Mouse (Mus musculus) MEL (cell line): ENCODE results near the gene Fer1l4. TPM values are rescaled to one million over a fixed set of nuclear protein-coding genes. Genes with fewer than 3 reads are reported as not detected.

Experiments
- DNase-seq: peaks from one replicate; pipeline ENCODE4 v3.0.0; 2011; ENCODE audit warnings: low read depth, low spot score
- H3K27ac ChIP-seq: 2 replicates; pipeline ENCODE4 v1.5.1; 2012; ENCODE audit warnings: low read depth, mild to moderate bottlenecking, control low read depth, low read length, moderate library complexity; ENCODE audit not compliant: control insufficient read depth
- H3K27me3 ChIP-seq, 2 experiments: fragments of 150-350 bp in 1 of 2; sonication (generic) in 1 of 2; 2 replicates each; pipeline ENCODE4 v1.6.1; 2012; ENCODE audit warnings: low read length in 2 of 2, mild to moderate bottlenecking in 2 of 2, improper control_type of control experiment in 1 of 2, moderate library complexity in 1 of 2; ENCODE audit not compliant: insufficient read depth in 2 of 2, control insufficient read depth in 1 of 2
- H3K36me3 ChIP-seq, 2 experiments: 2 replicates each; pipeline ENCODE4 v1.6.1; 2012 to 2014; ENCODE audit warnings: low read length in 2 of 2, improper control_type of control experiment in 1 of 2, inconsistent platforms in 1 of 2, mild to moderate bottlenecking in 1 of 2; ENCODE audit not compliant: insufficient read depth in 2 of 2, control insufficient read depth in 1 of 2
- H3K4me1 ChIP-seq, 2 experiments: fragments of 150-350 bp in 1 of 2; sonication (generic) in 1 of 2; 2 replicates each; pipeline ENCODE4 v1.6.1; 2012; ENCODE audit warnings: low read length in 2 of 2, improper control_type of control experiment in 1 of 2, mild to moderate bottlenecking in 1 of 2; ENCODE audit not compliant: insufficient read depth in 2 of 2, control insufficient read depth in 1 of 2
- H3K4me3 ChIP-seq, 2 experiments: fragments of 150-350 bp in 1 of 2; sonication (generic) in 1 of 2; 2 replicates each; pipeline ENCODE4 v1.5.1; 2012; ENCODE audit warnings: low read depth in 2 of 2, low read length in 2 of 2, mild to moderate bottlenecking in 2 of 2, moderate library complexity in 2 of 2, control low read depth in 1 of 2, improper control_type of control experiment in 1 of 2; ENCODE audit not compliant: control insufficient read depth in 1 of 2, insufficient read depth in 1 of 2
- H3K79me2 ChIP-seq: 2 replicates; pipeline ENCODE4 v1.6.1; 2012; ENCODE audit warnings: mild to moderate bottlenecking, low read length, moderate library complexity; ENCODE audit not compliant: control insufficient read depth, poor library complexity, insufficient read depth
- H3K9ac ChIP-seq: 2 replicates; pipeline ENCODE4 v1.6.1; 2012; ENCODE audit warnings: low read depth, mild to moderate bottlenecking, control low read depth, low read length, moderate library complexity; ENCODE audit not compliant: control insufficient read depth, poor library complexity, severe bottlenecking
- H3K9me3 ChIP-seq: fragments of 150-350 bp; sonication (generic); replicated peaks from 2 replicates; pipeline ENCODE4 v1.6.1; 2012; ENCODE audit warnings: mild to moderate bottlenecking, low read length, improper control_type of control experiment, moderate library complexity; ENCODE audit not compliant: insufficient read depth
- CHD1 ChIP-seq: IDR thresholded peaks from 2 replicates; pipeline ENCODE4 v1.6.1; 2012; ENCODE audit warnings: low read depth, mild to moderate bottlenecking, inconsistent platforms, low read length, improper control_type of control experiment
- CTCF ChIP-seq, 3 experiments: IDR thresholded peaks in 2 of 3; conservative IDR thresholded peaks in 1 of 3; 2 replicates each; pipeline ENCODE4 v1.5.1; 2011 to 2012; ENCODE audit warnings: low read length in 3 of 3, low read depth in 2 of 3, mild to moderate bottlenecking in 2 of 3, improper control_type of control experiment in 1 of 3, inconsistent platforms in 1 of 3, mixed read lengths in 1 of 3, moderate library complexity in 1 of 3; ENCODE audit not compliant: control insufficient read depth in 1 of 3, insufficient read depth in 1 of 3, poor library complexity in 1 of 3, severe bottlenecking in 1 of 3
- E2F4 ChIP-seq: IDR thresholded peaks from 2 replicates; pipeline ENCODE4 v1.6.1; 2011; ENCODE audit warnings: low read depth, low read length, improper control_type of control experiment, borderline replicate concordance
- GATA1 ChIP-seq: IDR thresholded peaks from 2 replicates; pipeline ENCODE4 v1.6.1; 2011; ENCODE audit warnings: low read depth, low read length, improper control_type of control experiment
- HCFC1 ChIP-seq: IDR thresholded peaks from 2 replicates; pipeline ENCODE4 v1.6.1; 2012; ENCODE audit warnings: low read depth, mild to moderate bottlenecking, inconsistent platforms, low read length, improper control_type of control experiment, moderate library complexity
- JUND ChIP-seq: IDR thresholded peaks from 2 replicates; pipeline ENCODE4 v1.6.1; 2011; ENCODE audit warnings: low read depth, mild to moderate bottlenecking, improper control_type of control experiment, low read length
- KAT2A ChIP-seq: conservative IDR thresholded peaks from 2 replicates; pipeline ENCODE4 v1.6.1; 2012; ENCODE audit warnings: low read depth, low read length, improper control_type of control experiment, inconsistent platforms
- MAX ChIP-seq: IDR thresholded peaks from 2 replicates; pipeline ENCODE4 v1.6.1; 2011; ENCODE audit warnings: low read length, improper control_type of control experiment
- MAZ ChIP-seq: IDR thresholded peaks from 2 replicates; pipeline ENCODE4 v1.6.1; 2012; ENCODE audit warnings: low read depth, mild to moderate bottlenecking, inconsistent platforms, low read length, improper control_type of control experiment
- MYB ChIP-seq: IDR thresholded peaks from 2 replicates; pipeline ENCODE4 v1.6.1; 2011; ENCODE audit warnings: mild to moderate bottlenecking, low read depth, low read length, improper control_type of control experiment
- NELFE ChIP-seq: IDR thresholded peaks from 2 replicates; pipeline ENCODE4 v1.6.1; 2011; ENCODE audit warnings: low read depth, low read length, improper control_type of control experiment
- NRF1 ChIP-seq: IDR thresholded peaks from 2 replicates; pipeline ENCODE4 v1.6.1; 2014; ENCODE audit warnings: low read depth, mild to moderate bottlenecking, inconsistent platforms, low read length, improper control_type of control experiment, moderate library complexity; ENCODE audit not compliant: poor library complexity, insufficient read depth, severe bottlenecking
- POLR2A ChIP-seq, 2 experiments: IDR thresholded peaks; 2 replicates each; pipeline ENCODE4 v1.6.1; 2011 to 2012; ENCODE audit warnings: low read length in 2 of 2, mild to moderate bottlenecking in 2 of 2, control low read depth in 1 of 2, improper control_type of control experiment in 1 of 2, low read depth in 1 of 2, moderate library complexity in 1 of 2; ENCODE audit not compliant: control insufficient read depth in 1 of 2, insufficient read depth in 1 of 2, poor library complexity in 1 of 2
- POLR2AphosphoS2 ChIP-seq: IDR thresholded peaks from 2 replicates; pipeline ENCODE4 v1.6.1; 2011; ENCODE audit warnings: low read length, improper control_type of control experiment
- RAD21 ChIP-seq: IDR thresholded peaks from 2 replicates; pipeline ENCODE4 v1.6.1; 2011; ENCODE audit warnings: mild to moderate bottlenecking, low read depth, low read length, improper control_type of control experiment
- SIN3A ChIP-seq: IDR thresholded peaks from 2 replicates; pipeline ENCODE4 v1.6.1; 2012; ENCODE audit warnings: low read length, improper control_type of control experiment, inconsistent platforms
- SMC3 ChIP-seq: IDR thresholded peaks from 2 replicates; pipeline ENCODE4 v1.6.1; 2011; ENCODE audit warnings: low read depth, low read length, improper control_type of control experiment
- TAL1 ChIP-seq: IDR thresholded peaks from 2 replicates; pipeline ENCODE4 v1.6.1; 2012; ENCODE audit warnings: mild to moderate bottlenecking, inconsistent platforms, low read length, moderate library complexity, mixed read lengths
- TBP ChIP-seq: IDR thresholded peaks from 2 replicates; pipeline ENCODE4 v1.8.0; 2011; ENCODE audit warnings: low read depth, low read length, improper control_type of control experiment
- USF1 ChIP-seq: IDR thresholded peaks from 2 replicates; pipeline ENCODE4 v1.6.1; 2014; ENCODE audit warnings: low read depth, mild to moderate bottlenecking, inconsistent platforms, low read length, improper control_type of control experiment, moderate library complexity
- USF2 ChIP-seq, 2 experiments: IDR thresholded peaks; 2 replicates each; pipeline ENCODE4 v1.6.1; 2011 to 2012; ENCODE audit warnings: improper control_type of control experiment in 2 of 2, low read length in 2 of 2, borderline replicate concordance in 1 of 2, inconsistent platforms in 1 of 2, low read depth in 1 of 2, mild to moderate bottlenecking in 1 of 2; ENCODE audit not compliant: insufficient read depth in 1 of 2
- ZKSCAN1 ChIP-seq: IDR thresholded peaks from 2 replicates; pipeline ENCODE4 v1.6.1; 2012; ENCODE audit warnings: low read depth, mild to moderate bottlenecking, inconsistent platforms, low read length, improper control_type of control experiment, moderate library complexity
- polyA plus RNA-seq, 2 experiments: library from polyadenylated mRNA; stranded (reverse) in 1 of 2; unstranded in 1 of 2; fragments of >175 nt in 1 of 2; fragments of >200 nt in 1 of 2; gene quantifications; 2 replicates each; pipeline versions ENCODE4 v1.2.1 to v1.2.4; 2012; ENCODE audit warnings: low replicate concordance in 2 of 2, low read depth in 1 of 2; ENCODE audit not compliant: insufficient read length in 2 of 2, insufficient read depth in 1 of 2, missing spikeins in 1 of 2
- total RNA-seq: library from RNA; depleted of rRNA; stranded (reverse); fragments of 300-350 nt; gene quantifications from 2 replicates; pipeline ENCODE4 v1.2.3, GENCODE M21; 2012

The Fer1l4 gene
- total and polyA plus RNA-seq, 3 experiments = 0.04 to 0.07 TPM; not detected in 1

DNA sequence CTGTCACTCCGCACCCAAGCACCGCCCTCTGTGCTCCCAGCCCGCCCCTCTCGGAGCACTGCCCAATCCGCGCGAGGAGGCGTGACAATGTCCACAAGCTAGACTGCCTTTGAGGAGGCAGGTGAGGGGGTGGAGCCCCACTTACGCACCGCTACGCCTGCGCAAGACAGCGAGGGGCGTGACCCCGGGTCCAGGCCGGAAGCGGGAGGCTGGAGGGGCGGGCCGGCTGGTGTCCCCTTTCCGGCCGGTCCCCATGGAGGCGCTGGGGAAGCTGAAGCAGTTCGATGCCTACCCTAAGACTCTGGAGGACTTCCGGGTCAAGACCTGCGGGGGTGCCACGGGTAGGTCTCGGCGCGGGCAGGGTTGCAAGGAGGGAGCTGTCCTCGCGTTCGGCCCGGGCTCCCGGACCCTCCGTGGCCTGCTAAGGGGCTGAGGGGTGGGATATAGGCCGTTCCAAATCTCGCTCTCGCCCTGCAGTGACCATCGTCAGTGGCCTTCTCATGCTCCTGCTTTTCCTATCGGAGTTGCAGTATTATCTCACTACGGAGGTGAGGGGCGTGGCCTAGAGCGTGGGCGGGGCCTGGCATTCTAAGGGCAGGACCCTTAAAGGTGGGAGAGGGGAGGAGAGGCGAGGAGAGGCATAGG, 44.7 kb downstream of the Fer1l4 start, which contains the start of the genes 6430550D23Rik and Ergic3 (continued):
- no peak for TF ChIP-seq E2F4
- TF ChIP-seq MAZ = no peak
- TF ChIP-seq USF1 = peak; percentile 61
- peak; percentile 100; the same call in 1 of the 2 replicates for TF ChIP-seq NRF1
- no peak for TF ChIP-seq TAL1
- TF ChIP-seq GATA1 = no peak
- TF ChIP-seq MAX = peak; percentile 55; the same call in 1 of the 2 replicates
- no peak for TF ChIP-seq KAT2A
- no peak for TF ChIP-seq MYB
- no peak for TF ChIP-seq USF2 (IDR thresholded peaks at IDR 0.05; ENCODE audit: borderline replicate concordance in 1 of 2, insufficient read depth in 1 of 2, low read depth in 1 of 2, low read length in 2 of 2)
- no peak for TF ChIP-seq ZKSCAN1
- peak; percentile 72 to 77; a peak in 3 of 4 replicates for TF ChIP-seq POLR2A (IDR thresholded peaks at IDR 0.05; ENCODE audit: control insufficient read depth in 1 of 2, insufficient read depth in 1 of 2, low read depth in 1 of 2, low read length in 2 of 2, poor library complexity in 1 of 2)
- TF ChIP-seq, all 39 proteins: peak for 10

DNA sequence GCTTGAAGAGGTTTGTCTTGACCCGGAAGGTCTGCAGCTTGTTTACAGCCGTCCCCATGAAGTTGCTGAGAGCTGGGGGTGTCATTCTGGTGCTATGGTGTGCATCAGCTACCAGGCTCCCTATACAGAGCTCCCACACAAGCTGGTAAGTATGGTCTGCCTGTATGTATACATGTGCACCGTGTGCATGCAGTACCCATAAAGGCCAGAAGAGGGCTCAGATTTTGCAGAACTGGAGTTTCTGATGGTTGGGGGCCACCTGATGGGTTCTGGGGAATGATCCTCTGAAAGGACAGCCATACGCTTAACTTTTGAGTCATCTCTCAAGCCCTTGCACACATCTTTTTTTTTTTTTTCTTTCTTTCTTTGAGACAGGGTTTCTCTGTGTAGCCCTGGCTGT, 47.4 kb downstream of the Fer1l4 start:
- Histone ChIP-seq H3K9ac (no peak overlapping the region), H3K9me3 (no peaks in the 10 kb centered on the region), H3K4me1 (peaks cover 0 to 6% of the 10 kb centered on the region in 2 experiments; a peak in 1 of 4 replicates), H3K27ac (no peak overlapping the region), H3K4me3 (no peak overlapping the region), H3K36me3 (peaks cover 0 to 4% of the 10 kb centered on the region in 2 experiments; a peak in 2 of 4 replicates), H3K27me3 (no peaks in the 10 kb centered on the region), H3K79me2 (peaks cover 6% of the 10 kb centered on the region)
- peak; percentile 7 for TF ChIP-seq RAD21
- TF ChIP-seq CHD1 = no peak
- peak; percentile 34 to 57 (median 48); a peak in 5 of 6 replicates for TF ChIP-seq CTCF (IDR thresholded peaks at IDR 0.05 in 2 of 3, conservative IDR thresholded peaks at IDR 0.05 in 1 of 3; ENCODE audit: control insufficient read depth in 1 of 3, insufficient read depth in 1 of 3, low read depth in 2 of 3, low read length in 3 of 3, poor library complexity in 1 of 3, severe bottlenecking in 1 of 3)
- TF ChIP-seq SMC3 = peak; percentile 33; the same call in 1 of the 2 replicates
- no peak for TF ChIP-seq ZKSCAN1
- no peak for TF ChIP-seq NELFE
- DNase-seq = peak; percentile 61

DNA sequence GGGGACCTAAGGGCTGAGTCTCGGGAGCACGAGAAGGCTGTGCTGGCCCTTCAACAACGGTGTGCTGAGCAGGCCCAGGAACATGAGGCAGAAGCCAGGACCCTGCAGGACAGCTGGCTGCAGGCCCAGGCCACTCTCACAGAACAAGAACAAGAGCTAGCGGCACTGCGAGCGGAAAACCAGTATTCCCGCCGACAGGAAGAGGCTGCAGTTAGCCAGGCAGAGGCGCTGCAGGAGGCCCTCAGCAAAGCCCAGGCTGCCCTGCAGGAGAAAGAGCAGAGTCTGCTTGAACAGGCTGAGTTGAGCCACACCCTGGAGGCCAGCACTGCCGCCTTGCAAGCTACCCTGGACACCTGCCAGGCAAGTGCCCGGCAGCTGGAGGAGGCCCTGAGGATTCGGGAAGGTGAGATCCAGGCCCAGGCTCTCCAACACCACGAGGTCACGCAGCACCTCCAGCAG, 60.9 kb downstream of the Fer1l4 start:
- peaks cover 0 to 16% of the 10 kb centered on the region in 2 experiments; a peak in 2 of 4 replicates for H3K36me3 ChIP-seq
- H3K9me3 ChIP-seq = no peaks in the 10 kb centered on the region
- H3K9ac ChIP-seq = no peak overlapping the region
- no peaks in the 10 kb centered on the region for H3K27me3 ChIP-seq
- no peak overlapping the region for H3K27ac ChIP-seq
- H3K4me3 ChIP-seq = no peak overlapping the region
- H3K4me1 ChIP-seq = peaks cover 9 to 20% of the 10 kb centered on the region in 2 experiments; a peak in 3 of 4 replicates
- TF ChIP-seq JUND = no peak
- no peak for TF ChIP-seq SIN3A
- no peak for TF ChIP-seq ZKSCAN1
- TF ChIP-seq POLR2AphosphoS2 = no peak
- TF ChIP-seq HCFC1 = no peak
- TF ChIP-seq TBP = no peak
- no peak for TF ChIP-seq MAZ
- no peak for TF ChIP-seq NELFE
- no peak for TF ChIP-seq KAT2A
- no peaks in the 10 kb centered on the region for H3K79me2 ChIP-seq
- DNase-seq = no peak
